Mouse (Mus musculus): ENCODE measurements at regions not wholly inside any gene's neighbourhood (a gene's known extent, or its start where the extent isn't known, plus 50 kb on each side); places are given as distances from the start of the nearest gene placed in this dataset.

DNA sequence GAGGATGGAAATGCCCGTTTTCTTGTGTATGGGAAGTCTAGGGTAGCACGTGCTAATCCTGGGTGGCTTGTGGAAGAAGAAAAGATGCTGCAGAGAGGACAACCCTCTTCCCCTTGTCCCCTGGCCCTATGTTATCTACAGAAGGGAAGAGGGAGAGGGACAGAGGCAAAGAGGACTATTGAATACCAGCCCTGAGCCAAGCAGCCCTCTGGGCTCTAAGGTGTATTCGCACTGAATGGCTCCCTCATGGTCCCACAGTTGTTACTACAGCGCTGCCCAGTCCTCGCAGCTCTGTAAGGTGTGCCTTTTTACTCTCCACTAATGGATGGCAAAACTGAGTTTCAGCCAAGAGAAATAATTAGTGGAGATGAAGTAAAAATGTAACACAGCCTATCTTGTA, 128.9 kb downstream of the Cd24a start:
- dilution Hi-C loops (cut with MboI; ENCODE audit: extremely low pct_ligation_motif_present, extremely low pct_unique_long_range_greater_than_20kb, low sequenced_read_pairs) (no loop called here), in situ Hi-C loops (cut with MboI; ENCODE audit: low pct_ligation_motif_present, low pct_unique_long_range_greater_than_20kb, low sequenced_read_pairs) (no loop called here)

DNA sequence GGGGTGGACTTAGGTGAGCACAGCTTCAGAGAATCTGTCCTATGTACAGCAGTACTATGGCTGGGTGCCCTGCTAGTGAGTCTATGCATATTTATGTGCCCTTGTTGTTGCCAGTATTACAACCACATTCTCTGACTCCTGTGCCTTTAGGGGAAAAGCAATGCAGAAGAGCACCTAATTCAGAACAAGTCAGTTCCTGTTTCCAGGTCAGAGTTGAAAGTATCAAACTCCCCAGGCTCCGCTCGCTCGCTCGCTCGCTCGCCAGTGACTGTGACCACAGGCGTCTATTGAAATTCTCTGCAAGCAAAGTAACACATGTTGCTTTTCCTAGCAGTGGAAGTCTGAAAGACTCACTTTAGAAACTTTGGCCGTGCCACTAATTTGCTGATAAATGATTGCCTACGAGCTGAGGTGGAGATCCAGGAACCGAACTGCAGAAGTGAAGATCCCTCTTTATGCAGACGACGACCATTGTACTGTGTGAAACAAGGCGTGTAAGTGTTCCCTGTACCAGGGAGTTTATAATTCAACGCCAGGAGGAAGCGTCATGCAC, 129.8 kb downstream of the Cd24a start:
- Histone ChIP-seq H3K4me2 (ENCODE audit: insufficient read depth, low read depth, poor library complexity, severe bottlenecking) (peak overlapping the region; percentile 94), H3K79me2 (replicated peaks; ENCODE audit: control insufficient read depth, extremely low read depth, insufficient read depth, poor library complexity, severe bottlenecking) (no peaks in the 10 kb centered on the region; the same call in 1 of the 2 replicates), H3K4me3 (replicated peaks in 1 of 3; ENCODE audit: low read depth in 2 of 3, low read length in 2 of 3, poor library complexity in 1 of 3) (peak overlapping the region; percentile 49 to 76 (median 71)), H3K9ac (ENCODE audit: insufficient read depth, low read depth) (peak overlapping the region; percentile 86), H3K9me3 (replicated peaks; ENCODE audit: low read length) (peaks cover 6% of the 10 kb centered on the region), H3K27ac (ENCODE audit: insufficient read depth, low read depth) (peak overlapping the region; percentile 99), H3K4me1 (ENCODE audit: control insufficient read depth in 1 of 2, insufficient read depth in 2 of 2) (peaks cover 20 to 75% of the 10 kb centered on the region in 2 experiments), H3K27me3 (replicated peaks) (no peaks in the 10 kb centered on the region), H3K36me3 (replicated peaks in 1 of 2; ENCODE audit: control insufficient read depth in 1 of 2, insufficient read depth in 1 of 2, low read length in 1 of 2) (peaks cover 7 to 22% of the 10 kb centered on the region in 2 experiments)
- dilution Hi-C loops (cut with MboI; ENCODE audit: extremely low pct_ligation_motif_present, extremely low pct_unique_long_range_greater_than_20kb, low sequenced_read_pairs): no loop called here
- in situ Hi-C loops (cut with MboI; ENCODE audit: low pct_ligation_motif_present, low pct_unique_long_range_greater_than_20kb, low sequenced_read_pairs): no loop called here
- peak; percentile 78 for DNase-seq (ENCODE audit: extremely low read depth)
- no peak for TF ChIP-seq SMC3 (IDR thresholded peaks at IDR 0.05; ENCODE audit: low read depth, low read length)
- TF ChIP-seq SIN3A (IDR thresholded peaks at IDR 0.05; ENCODE audit: low read length): peak; percentile 92
- TF ChIP-seq MAFK (IDR thresholded peaks at IDR 0.05; ENCODE audit: insufficient replicate concordance, low read length): 0 out of 2 replicates have a peak, but pooled peaks have one; percentile 27
- TF ChIP-seq RCOR1 (conservative IDR thresholded peaks at IDR 0.05; ENCODE audit: low read depth, low read length): no peak
- TF ChIP-seq PAX5 (IDR thresholded peaks at IDR 0.05; ENCODE audit: low read length): no peak
- no peak for TF ChIP-seq USF1 (IDR thresholded peaks at IDR 0.05; ENCODE audit: low read depth, low read length)
- peak; percentile 52 for TF ChIP-seq ETS1 (conservative IDR thresholded peaks at IDR 0.05; ENCODE audit: low read depth, low read length)
- TF ChIP-seq MAZ (IDR thresholded peaks at IDR 0.05; ENCODE audit: low read depth, low read length): peak; percentile 57; the same call in 1 of the 2 replicates
- no peak for TF ChIP-seq USF2 (conservative IDR thresholded peaks at IDR 0.05; ENCODE audit: low read depth, low read length)
- no peak for TF ChIP-seq E2F4 (IDR thresholded peaks at IDR 0.05; ENCODE audit: insufficient replicate concordance, low read depth, low read length)
- TF ChIP-seq JUN (IDR thresholded peaks at IDR 0.05; ENCODE audit: insufficient read depth, low read depth, low read length): no peak
- no peak; the same call in 1 of the 2 replicates for TF ChIP-seq CHD1 (IDR thresholded peaks at IDR 0.05; ENCODE audit: low read depth, low read length)
- peak; percentile 88; the same call in 1 of the 2 replicates for TF ChIP-seq MYC (IDR thresholded peaks at IDR 0.05; ENCODE audit: low read depth, low read length)
- peak; percentile 83 for TF ChIP-seq EP300 (IDR thresholded peaks at IDR 0.05; ENCODE audit: low read length)
- peak; percentile 64 for TF ChIP-seq HCFC1 (IDR thresholded peaks at IDR 0.05; ENCODE audit: low read depth, low read length)
- TF ChIP-seq BHLHE40 (IDR thresholded peaks at IDR 0.05; ENCODE audit: low read depth, low read length): peak; percentile 66
- TF ChIP-seq MEF2A (IDR thresholded peaks at IDR 0.05; ENCODE audit: borderline replicate concordance, low read depth, low read length): peak; percentile 54; the same call in 1 of the 2 replicates
- peak; percentile 82 for TF ChIP-seq IRF4 (IDR thresholded peaks at IDR 0.05; ENCODE audit: low read depth, low read length)
- TF ChIP-seq POLR2AphosphoS2 (IDR thresholded peaks at IDR 0.05; ENCODE audit: low read depth, low read length): no peak; the same call in 1 of the 2 replicates
- TF ChIP-seq NELFE (IDR thresholded peaks at IDR 0.05; ENCODE audit: low read depth, low read length): peak; percentile 44; the same call in 1 of the 2 replicates
- TF ChIP-seq TCF12 (IDR thresholded peaks at IDR 0.05; ENCODE audit: low read depth, low read length): peak; percentile 72
- peak; percentile 70 for TF ChIP-seq ELF1 (IDR thresholded peaks at IDR 0.05; ENCODE audit: low read depth, low read length)
- TF ChIP-seq UBTF (IDR thresholded peaks at IDR 0.05; ENCODE audit: low read depth, low read length): no peak
- TF ChIP-seq CHD2 (IDR thresholded peaks at IDR 0.05; ENCODE audit: low read length): no peak
- no peak for TF ChIP-seq KAT2A (IDR thresholded peaks at IDR 0.05; ENCODE audit: insufficient replicate concordance, low read length)
- TF ChIP-seq RAD21 (IDR thresholded peaks at IDR 0.05; ENCODE audit: low read depth, low read length): no peak; the same call in none of the 2 replicates
- peak; percentile 76; the same call in 1 of the 2 replicates for TF ChIP-seq MXI1 (IDR thresholded peaks at IDR 0.05; ENCODE audit: low read depth, low read length)

More for the DNA sequence above, 128.9 kb downstream of the Cd24a start:
- H3K9me3 ChIP-seq (replicated peaks; ENCODE audit: low read length): peaks cover 3% of the 10 kb centered on the region
- H3K4me3 ChIP-seq (replicated peaks in 1 of 3; ENCODE audit: low read depth in 2 of 3, low read length in 2 of 3, poor library complexity in 1 of 3): peak overlapping the region; percentile 49 to 71 (median 61)
- no peaks in the 10 kb centered on the region for H3K27me3 ChIP-seq (replicated peaks)
- peaks cover 27 to 75% of the 10 kb centered on the region in 2 experiments for H3K4me1 ChIP-seq (ENCODE audit: control insufficient read depth in 1 of 2, insufficient read depth in 2 of 2)
- H3K4me2 ChIP-seq (ENCODE audit: insufficient read depth, low read depth, poor library complexity, severe bottlenecking): peak overlapping the region; percentile 94
- TF ChIP-seq BHLHE40 (IDR thresholded peaks at IDR 0.05; ENCODE audit: low read depth, low read length): peak; percentile 33; the same call in 1 of the 2 replicates
- no peak for TF ChIP-seq TCF12 (IDR thresholded peaks at IDR 0.05; ENCODE audit: low read depth, low read length)
- TF ChIP-seq ZNF384 (IDR thresholded peaks at IDR 0.05; ENCODE audit: low read depth, low read length): no peak
- TF ChIP-seq ELF1 (IDR thresholded peaks at IDR 0.05; ENCODE audit: low read depth, low read length): no peak
- TF ChIP-seq CTCF (conservative IDR thresholded peaks at IDR 0.05 in 1 of 2, IDR thresholded peaks at IDR 0.05 in 1 of 2; ENCODE audit: low read depth in 2 of 2, low read length in 2 of 2): 0 out of 4 replicates have a peak, but pooled peaks of 1 of the 2 experiments have one; percentile 8
- no peak for TF ChIP-seq USF2 (conservative IDR thresholded peaks at IDR 0.05; ENCODE audit: low read depth, low read length)
- no peak; the same call in 1 of the 2 replicates for TF ChIP-seq MAX (IDR thresholded peaks at IDR 0.05; ENCODE audit: low read length)
- no peak for TF ChIP-seq PAX5 (IDR thresholded peaks at IDR 0.05; ENCODE audit: low read length)
- TF ChIP-seq POLR2A (IDR thresholded peaks at IDR 0.05; ENCODE audit: low read depth, low read length): no peak
- 0 out of 2 replicates have a peak, but pooled peaks have one; percentile 5 for TF ChIP-seq MYC (IDR thresholded peaks at IDR 0.05; ENCODE audit: low read depth, low read length)
- H3K36me3 ChIP-seq (replicated peaks in 1 of 2; ENCODE audit: control insufficient read depth in 1 of 2, insufficient read depth in 1 of 2, low read length in 1 of 2): peaks cover 3 to 14% of the 10 kb centered on the region in 2 experiments
- H3K79me2 ChIP-seq (replicated peaks; ENCODE audit: control insufficient read depth, extremely low read depth, insufficient read depth, poor library complexity, severe bottlenecking): no peaks in the 10 kb centered on the region; the same call in 1 of the 2 replicates
- peak overlapping the region; percentile 86 for H3K9ac ChIP-seq (ENCODE audit: insufficient read depth, low read depth)
- DNase-seq (ENCODE audit: extremely low read depth): no peak
- peak overlapping the region; percentile 90 for H3K27ac ChIP-seq (ENCODE audit: insufficient read depth, low read depth)
